Mouse (Mus musculus) midbrain, postnatal 0 days (tissue): Measurements from ENCODE around the gene Diexf. TPM values are rescaled to one million over a fixed set of nuclear protein-coding genes. Genes with fewer than 3 reads are reported as not detected.

ENCODE experiments used
- ATAC-seq: fragments of 200-750 bp; cut with Nextera tagmentation; 2 replicates; pipeline ENCODE4 v1.8.0; 2017; ENCODE audit warnings: moderate number of reproducible peaks, mild to moderate bottlenecking, moderate TSS enrichment, moderate library complexity; ENCODE audit not compliant: low FRiP score
- DNase-seq: peaks from one replicate; pipeline ENCODE4 v3.0.0-alpha.2; 2015; ENCODE audit warnings: low spot score
- H3K27ac ChIP-seq: fragments of 300-500 bp; sonication (generic); 2 replicates; pipeline ENCODE4 v1.5.1; 2014; ENCODE audit warnings: low read depth, mild to moderate bottlenecking, low read length, mixed read lengths
- H3K27me3 ChIP-seq: fragments of 300-500 bp; sonication (generic); 2 replicates; pipeline ENCODE4 v1.6.1; 2014; ENCODE audit warnings: low read length, control low read depth, mixed read lengths; ENCODE audit not compliant: insufficient read depth
- H3K36me3 ChIP-seq: fragments of 300-500 bp; sonication (generic); 2 replicates; pipeline ENCODE4 v1.6.1; 2014; ENCODE audit warnings: low read length, control low read depth, mixed read lengths; ENCODE audit not compliant: insufficient read depth
- H3K4me1 ChIP-seq: fragments of 300-500 bp; sonication (generic); 2 replicates; pipeline ENCODE4 v1.6.1; 2014; ENCODE audit warnings: mild to moderate bottlenecking, control low read depth, antibody characterized with exemption, low read length, mixed read lengths; ENCODE audit not compliant: insufficient read depth
- H3K4me2 ChIP-seq: fragments of 300-500 bp; sonication (generic); 2 replicates; pipeline ENCODE4 v1.6.1; 2014; ENCODE audit warnings: low read depth, mild to moderate bottlenecking, low read length, mixed read lengths; ENCODE audit not compliant: poor library complexity, severe bottlenecking
- H3K4me3 ChIP-seq: fragments of 300-500 bp; sonication (generic); 2 replicates; pipeline ENCODE4 v1.5.1; 2014; ENCODE audit warnings: low read depth, mild to moderate bottlenecking, low read length, moderate library complexity
- H3K9ac ChIP-seq: fragments of 300-500 bp; sonication (generic); replicated peaks from 2 replicates; pipeline ENCODE4 v1.6.1; 2014; ENCODE audit warnings: mild to moderate bottlenecking, low read length, moderate library complexity, mixed read lengths; ENCODE audit not compliant: poor library complexity, severe bottlenecking
- H3K9me3 ChIP-seq: fragments of 300-500 bp; sonication (generic); 2 replicates; pipeline ENCODE4 v1.6.1; 2016; ENCODE audit warnings: low read length, control low read depth
- CTCF ChIP-seq: IDR thresholded peaks from 2 replicates; pipeline ENCODE4 v1.5.1; 2016; ENCODE audit warnings: antibody characterized with exemption, mild to moderate bottlenecking
- WGBS: fragments of 180-500 bp; shearing (Covaris S2); extraction: QIAGEN DNeasy Blood & Tissue Kit; methylation state at CpG from one replicate; pipeline ENCODE4 v1.1.7; 2014; 5-methylcytosine and 5-hydroxymethylcytosine counted together
- polyA plus RNA-seq: library from polyadenylated mRNA; unstranded; fragments of >200 nt; fragmentation: Nextera tagmentation; extraction: Ambion mirVana; gene quantifications from 2 replicates; pipeline ENCODE4 v1.2.1, GENCODE M21; 2015
- total RNA-seq: library from RNA; depleted of rRNA; stranded (reverse); fragments of >200 nt; gene quantifications from 2 replicates; pipeline ENCODE4 v1.2.3, GENCODE M21; 2014; rRNA removed

Gene Diexf
- total and polyA plus RNA-seq, 2 experiments from 2014 or later: 3.9 to 15.5 TPM

DNA sequence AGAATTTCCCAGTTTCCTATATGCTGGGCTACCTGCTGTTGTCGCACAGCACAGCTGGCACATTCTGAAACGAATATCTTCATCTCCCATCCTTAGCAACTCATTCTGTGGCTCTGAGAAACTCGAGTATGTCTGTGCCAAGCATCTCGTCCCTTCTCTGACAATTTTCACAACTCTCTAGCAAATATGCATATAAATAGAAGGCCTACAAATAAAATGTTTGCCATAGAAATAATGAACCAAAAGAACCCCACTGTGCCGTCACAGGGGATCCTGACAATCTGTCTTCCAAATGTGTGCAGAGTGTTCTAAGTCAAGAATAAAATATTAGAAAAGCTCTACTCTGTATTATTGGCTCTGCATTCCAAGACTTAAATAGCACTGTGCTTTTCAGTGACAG, 70.5 kb downstream of the Diexf start:
- H3K9ac ChIP-seq: no peak overlapping the region
- no peak overlapping the region for H3K27ac ChIP-seq
- H3K4me2 ChIP-seq: no peak overlapping the region
- H3K36me3 ChIP-seq: no peaks in the 10 kb centered on the region
- no peaks in the 10 kb centered on the region for H3K27me3 ChIP-seq
- no peak overlapping the region for H3K4me3 ChIP-seq
- H3K4me1 ChIP-seq: no peaks in the 10 kb centered on the region
- no peaks in the 10 kb centered on the region for H3K9me3 ChIP-seq
- no peak for TF ChIP-seq CTCF
- WGBS: 56% methylated on average over 5 of the region's 5 CpGs
- no peak for ATAC-seq
- peak; percentile 31 for DNase-seq

DNA sequence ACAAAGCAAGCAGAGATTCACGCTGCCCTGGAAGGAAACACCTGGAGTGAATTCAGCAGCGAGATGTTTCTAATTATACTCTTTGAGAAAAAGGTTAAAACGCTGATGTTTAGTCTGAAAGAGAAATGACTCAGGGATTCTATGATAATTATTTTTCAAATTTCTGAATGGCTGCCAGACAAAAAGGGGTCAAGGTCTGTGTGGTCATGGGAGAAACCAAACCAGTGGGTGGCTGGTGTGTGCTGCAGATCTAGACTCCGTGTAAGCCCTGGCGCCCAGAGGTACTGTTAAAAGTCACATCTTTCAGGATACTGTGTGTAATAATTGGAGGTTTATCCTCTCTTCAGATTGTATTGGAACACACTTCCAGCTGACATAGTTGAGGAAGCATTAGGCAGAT, 75.7 kb downstream of the Diexf start:
- Histone ChIP-seq H3K4me1 (no peaks in the 10 kb centered on the region), H3K9me3 (no peaks in the 10 kb centered on the region), H3K4me3 (no peak overlapping the region), H3K9ac (no peak overlapping the region), H3K4me2 (no peak overlapping the region), H3K36me3 (no peaks in the 10 kb centered on the region), H3K27ac (no peak overlapping the region), H3K27me3 (no peaks in the 10 kb centered on the region)
- 69% methylated on average over 5 of the region's 5 CpGs for WGBS
- DNase-seq: no peak
- ATAC-seq: no peak
- no peak for TF ChIP-seq CTCF

DNA sequence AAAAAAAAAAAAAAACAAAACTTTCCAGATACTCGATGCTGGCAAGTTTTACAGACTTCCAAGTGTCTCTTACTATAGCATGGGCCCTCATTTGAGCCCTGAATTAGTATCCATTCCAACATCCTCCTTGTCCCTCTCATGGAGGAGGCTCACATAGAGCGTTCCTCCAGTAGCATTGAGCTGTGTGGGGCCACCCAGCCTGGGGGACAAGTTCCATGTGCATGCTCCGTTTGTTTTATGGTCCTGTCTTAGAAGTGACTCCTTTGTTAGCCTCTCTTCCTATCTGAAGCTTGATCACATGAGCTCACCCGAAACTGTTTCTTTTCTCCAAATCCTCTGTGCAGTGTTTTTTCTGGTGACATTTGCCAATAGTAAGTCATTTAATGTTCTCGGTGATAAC, 77.0 kb downstream of the Diexf start:
- no peaks in the 10 kb centered on the region for H3K9me3 ChIP-seq
- H3K4me1 ChIP-seq: no peaks in the 10 kb centered on the region
- H3K27ac ChIP-seq: no peak overlapping the region
- H3K4me2 ChIP-seq: no peak overlapping the region
- TF ChIP-seq CTCF: no peak
- H3K4me3 ChIP-seq: no peak overlapping the region
- no peaks in the 10 kb centered on the region for H3K27me3 ChIP-seq
- no peaks in the 10 kb centered on the region for H3K36me3 ChIP-seq
- no peak for DNase-seq
- no peak for ATAC-seq
- WGBS: 74% methylated on average over 5 of the region's 5 CpGs
- H3K9ac ChIP-seq: no peak overlapping the region

DNA sequence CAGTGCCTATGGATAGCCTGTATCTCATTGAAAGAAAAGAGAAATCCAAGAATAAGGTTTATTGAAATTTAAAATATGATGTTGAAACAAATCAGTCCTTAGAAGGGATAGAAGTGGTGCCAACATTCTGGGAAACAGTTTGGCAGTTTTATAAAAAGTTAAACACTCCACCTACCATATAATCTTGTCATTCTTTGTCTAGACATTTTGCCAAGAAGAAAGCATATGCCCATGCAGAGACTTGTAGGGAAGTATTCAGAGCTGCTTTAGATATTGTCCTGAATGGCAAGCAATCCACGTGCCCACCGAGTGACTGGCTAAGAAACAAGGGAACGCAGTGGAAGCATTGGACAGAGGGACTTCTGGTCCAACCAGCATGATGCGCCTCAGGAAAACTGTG, 82.5 kb downstream of the Diexf start:
- no peaks in the 10 kb centered on the region for H3K9me3 ChIP-seq
- H3K4me1 ChIP-seq: no peaks in the 10 kb centered on the region
- WGBS: 84% methylated on average over 4 of the region's 4 CpGs
- no peak for DNase-seq
- H3K27ac ChIP-seq: no peak overlapping the region
- no peak overlapping the region for H3K9ac ChIP-seq
- H3K4me3 ChIP-seq: no peak overlapping the region
- no peak for TF ChIP-seq CTCF
- no peak for ATAC-seq
- H3K27me3 ChIP-seq: no peaks in the 10 kb centered on the region
- H3K36me3 ChIP-seq: no peaks in the 10 kb centered on the region
- no peak overlapping the region for H3K4me2 ChIP-seq

DNA sequence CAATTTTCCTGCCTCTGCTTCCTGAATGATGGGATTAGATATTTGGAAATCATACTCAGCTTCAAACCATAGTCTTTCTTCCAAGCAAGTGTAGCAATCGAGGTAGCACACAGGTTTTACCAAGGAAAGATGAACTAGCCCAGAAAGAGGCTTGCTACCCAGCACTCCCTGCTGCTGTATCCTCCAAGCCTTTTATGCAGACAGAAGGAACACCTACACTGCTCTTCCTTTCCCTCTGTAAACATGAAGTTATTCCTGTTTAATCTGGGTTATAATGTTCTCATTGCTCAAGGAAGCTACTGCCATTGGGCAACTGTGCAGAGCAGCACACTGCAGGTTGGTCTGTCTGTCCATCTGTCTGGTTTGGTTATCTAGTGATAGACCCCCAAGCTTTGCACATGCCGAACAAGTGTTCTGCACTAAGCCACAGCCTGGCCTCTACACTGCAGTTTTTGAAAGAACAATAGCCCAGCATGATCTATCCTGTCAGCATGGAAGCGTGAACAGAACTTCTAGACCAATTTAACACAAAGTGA, 87.2 kb downstream of the Diexf start:
- ATAC-seq (no peak), DNase-seq (no peak)
- H3K4me2 ChIP-seq: no peak overlapping the region
- no peak for TF ChIP-seq CTCF
- no peaks in the 10 kb centered on the region for H3K4me1 ChIP-seq
- H3K27ac ChIP-seq: no peak overlapping the region
- H3K27me3 ChIP-seq: no peaks in the 10 kb centered on the region
- no peak overlapping the region for H3K9ac ChIP-seq
- 44% methylated on average over 3 of the region's 3 CpGs for WGBS
- no peak overlapping the region for H3K4me3 ChIP-seq
- H3K36me3 ChIP-seq: no peaks in the 10 kb centered on the region
- no peaks in the 10 kb centered on the region for H3K9me3 ChIP-seq

Other genes starting within 250 kb of the Diexf start
- 11.8 and 14.7 TPM in 2 replicates for gene Syt14, start 94.5 kb downstream of the Diexf start, total RNA-seq
- gene Syt14, start 94.5 kb downstream of the Diexf start, polyA plus RNA-seq: 3.7 and 5.6 TPM in 2 replicates
- gene Irf6, start 22.8 kb upstream of the Diexf start, total RNA-seq: 0.71 and 1.2 TPM in 2 replicates
- 0.77 and 0.94 TPM in 2 replicates for gene Irf6, start 22.8 kb upstream of the Diexf start, polyA plus RNA-seq
- 10.5 and 19.5 TPM in 2 replicates for gene A130010J15Rik, start 37.8 kb upstream of the Diexf start, total RNA-seq
- gene A130010J15Rik, start 37.8 kb upstream of the Diexf start, polyA plus RNA-seq: 10.0 and 10.1 TPM in 2 replicates
- 2.4 and 2.7 TPM in 2 replicates for gene Traf3ip3, start 71.4 kb upstream of the Diexf start, total RNA-seq
- 1.3 and 1.9 TPM in 2 replicates for gene Traf3ip3, start 71.4 kb upstream of the Diexf start, polyA plus RNA-seq
- gene Lamb3, start 77.4 kb upstream of the Diexf start, total RNA-seq: 0.66 and 0.82 TPM in 2 replicates
- 1.1 and 1.4 TPM in 2 replicates for gene Lamb3, start 77.4 kb upstream of the Diexf start, polyA plus RNA-seq
- gene Hsd11b1, start 133.8 kb upstream of the Diexf start, total RNA-seq: 2.7 and 3.0 TPM in 2 replicates
- gene Hsd11b1, start 133.8 kb upstream of the Diexf start, polyA plus RNA-seq: 2.8 and 3.4 TPM in 2 replicates
- 5.3 and 8.6 TPM in 2 replicates for gene G0s2, start 142.9 kb upstream of the Diexf start, total RNA-seq
- gene G0s2, start 142.9 kb upstream of the Diexf start, polyA plus RNA-seq: 5.8 and 6.5 TPM in 2 replicates
- gene Camk1g, start 240.0 kb upstream of the Diexf start, total RNA-seq: 48.1 and 54.7 TPM in 2 replicates
- 46.6 and 50.3 TPM in 2 replicates for gene Camk1g, start 240.0 kb upstream of the Diexf start, polyA plus RNA-seq